Mouse (Mus musculus) hematopoietic stem cell, adult 5-6 weeks (primary cell): ENCODE measurements around the gene Cubn. TPM values are rescaled to one million over a fixed set of nuclear protein-coding genes. Genes with fewer than 3 reads are reported as not detected.

Experiments used
- ATAC-seq, 2 experiments: fragments of 125-278 bp in 1 of 2; replicated peaks in 1 of 2; 2 replicates each; pipeline ENCODE4 v1.8.0; 2016 to 2017; ENCODE audit warnings: inconsistent platforms in 2 of 2, mild to moderate bottlenecking in 2 of 2, moderate number of reproducible peaks in 2 of 2, low read depth in 1 of 2, moderate TSS enrichment in 1 of 2; ENCODE audit not compliant: low FRiP score in 2 of 2, poor library complexity in 2 of 2, severe bottlenecking in 2 of 2, insufficient read depth in 1 of 2, low TSS enrichment in 1 of 2
- total RNA-seq: library from RNA; stranded (forward); fragments of 172-1452, 232-1000 nt; gene quantifications from 2 replicates; pipeline ENCODE4 v1.2.3, GENCODE M21; 2017

Cubn gene
- total RNA-seq, 1 experiment from 2014 or later = not detected

DNA sequence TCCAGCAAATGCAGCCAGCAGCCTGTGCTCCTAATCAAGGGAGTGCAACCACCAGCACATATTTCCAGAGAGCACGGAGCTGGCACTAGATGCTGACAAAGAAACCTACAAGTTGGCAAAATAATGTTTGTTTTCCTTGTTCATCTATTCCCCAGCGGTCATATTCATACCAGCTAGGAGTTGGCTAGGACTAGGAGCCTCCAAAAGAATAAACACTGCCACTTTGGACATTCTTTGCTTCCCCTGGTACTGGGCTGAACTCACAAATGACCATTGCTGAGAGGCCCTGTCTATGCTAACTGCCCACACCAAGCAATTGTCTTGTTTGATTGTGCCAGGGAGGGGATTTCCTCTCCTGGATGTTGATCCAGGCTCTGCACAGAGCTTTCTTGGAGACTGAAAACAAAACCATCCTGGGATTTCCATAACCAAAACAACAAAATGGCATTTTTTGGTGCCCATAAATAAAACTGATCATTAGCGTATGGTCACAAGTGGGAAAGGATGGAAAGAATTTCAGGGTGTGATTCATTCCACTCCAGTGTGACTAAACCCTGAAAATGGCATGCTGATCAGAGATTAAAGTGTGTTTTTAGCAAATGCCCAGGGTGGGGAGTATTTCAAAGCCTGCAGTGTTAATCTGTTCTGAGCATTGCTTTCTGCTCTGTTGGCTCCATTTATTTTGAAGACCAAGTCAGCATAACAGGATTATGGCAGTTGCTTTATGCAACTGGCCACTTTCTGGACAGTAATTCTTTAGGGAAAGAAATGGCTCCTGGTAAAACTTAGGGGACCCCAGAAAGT is 105.9 kb downstream of the Cubn start:
- ATAC-seq = no peak

DNA sequence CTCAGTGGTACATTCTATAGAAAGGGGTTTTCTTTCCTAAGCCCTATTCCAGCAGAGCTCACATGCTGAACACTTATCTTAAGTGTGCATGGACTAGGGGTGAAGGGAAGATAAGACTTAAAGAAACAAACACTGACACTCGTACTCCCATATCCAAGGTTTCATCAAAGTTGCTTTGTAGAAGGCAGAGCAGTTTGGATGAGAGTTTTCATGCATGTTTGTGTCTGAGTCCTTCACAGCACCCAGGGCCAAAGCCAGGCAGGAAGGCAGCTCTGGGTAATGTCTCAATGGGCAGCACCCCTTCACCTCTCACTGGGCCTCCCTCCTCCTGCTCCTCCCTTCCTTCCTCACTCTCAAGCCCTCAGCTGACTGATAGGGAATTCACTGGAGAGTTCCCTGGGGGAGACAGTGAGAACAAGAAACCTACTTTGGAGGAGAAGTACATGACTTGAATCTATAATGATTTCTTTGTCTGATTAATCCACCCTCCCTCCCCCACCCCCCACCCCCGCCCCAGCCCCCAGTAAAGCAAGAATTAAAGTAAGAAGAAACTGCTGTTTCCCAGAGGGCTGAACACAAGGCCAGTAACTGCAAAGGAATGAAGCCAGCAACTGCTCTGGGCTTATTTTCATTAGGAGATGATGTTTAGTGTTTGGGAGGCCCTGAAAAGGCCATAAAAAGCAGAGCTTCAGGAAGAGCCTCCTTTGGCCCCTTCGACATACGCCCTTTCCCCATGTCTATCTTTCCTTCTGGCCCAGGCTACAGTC is 106.7 kb downstream of the Cubn start:
- ATAC-seq = peak; percentile 54 to 87

DNA sequence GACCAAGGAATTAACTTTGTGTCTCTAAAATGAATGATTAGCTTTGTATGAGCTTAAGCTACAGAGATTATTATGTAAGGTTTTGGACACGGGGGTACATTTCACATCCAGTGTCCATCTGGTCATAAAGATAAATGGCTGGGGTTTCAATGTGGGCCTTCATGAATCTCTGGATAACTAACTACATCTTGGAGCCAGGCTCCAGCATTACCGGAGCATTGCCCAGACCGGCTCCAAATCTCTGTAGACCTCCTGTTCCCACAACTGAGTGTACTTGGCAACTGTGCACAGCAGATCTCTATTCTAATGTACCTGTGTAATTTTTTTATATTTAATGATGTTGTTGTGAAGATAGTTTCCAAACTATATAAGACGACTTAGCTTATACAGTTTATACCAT is 115.4 kb downstream of the Cubn start:
- ATAC-seq = no peak

DNA sequence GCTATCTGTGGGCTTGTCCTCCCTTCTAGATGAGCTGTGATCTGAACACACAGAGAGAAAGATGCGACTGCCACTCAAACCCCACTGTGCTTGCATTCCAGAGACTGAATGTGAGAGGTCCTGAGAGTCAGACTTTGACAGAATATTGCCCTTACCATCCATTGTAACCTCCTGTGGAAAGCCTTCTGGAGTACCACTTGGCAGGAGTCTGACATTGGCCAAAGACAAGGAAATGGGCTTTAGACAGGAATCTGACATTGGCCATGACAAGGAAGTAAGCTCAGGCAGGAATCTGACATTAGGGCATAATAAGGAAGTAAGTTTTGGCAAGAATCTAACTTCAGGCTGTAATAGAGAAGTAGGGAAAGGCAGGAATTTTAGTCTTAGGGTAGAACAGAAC is 118.3 kb downstream of the Cubn start:
- no peak for ATAC-seq

DNA sequence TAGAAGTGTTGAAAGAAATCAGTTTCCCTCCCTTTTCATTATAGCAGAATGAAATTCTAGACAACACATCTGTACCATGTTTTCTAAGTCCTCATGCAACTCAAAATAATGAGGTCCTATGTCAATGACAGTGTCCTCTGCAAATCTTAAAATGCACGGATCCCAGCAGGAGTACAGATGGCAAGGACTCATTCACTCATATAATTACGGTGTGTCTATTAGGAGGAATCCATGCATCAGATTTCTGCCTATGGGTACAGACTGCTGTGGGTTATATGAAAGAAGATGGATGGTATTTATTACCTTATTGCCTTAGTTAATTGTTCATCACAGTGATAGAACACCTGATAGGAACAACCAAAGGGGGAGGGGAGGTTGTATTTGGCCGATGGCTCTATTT is 118.8 kb downstream of the Cubn start:
- no peak for ATAC-seq

DNA sequence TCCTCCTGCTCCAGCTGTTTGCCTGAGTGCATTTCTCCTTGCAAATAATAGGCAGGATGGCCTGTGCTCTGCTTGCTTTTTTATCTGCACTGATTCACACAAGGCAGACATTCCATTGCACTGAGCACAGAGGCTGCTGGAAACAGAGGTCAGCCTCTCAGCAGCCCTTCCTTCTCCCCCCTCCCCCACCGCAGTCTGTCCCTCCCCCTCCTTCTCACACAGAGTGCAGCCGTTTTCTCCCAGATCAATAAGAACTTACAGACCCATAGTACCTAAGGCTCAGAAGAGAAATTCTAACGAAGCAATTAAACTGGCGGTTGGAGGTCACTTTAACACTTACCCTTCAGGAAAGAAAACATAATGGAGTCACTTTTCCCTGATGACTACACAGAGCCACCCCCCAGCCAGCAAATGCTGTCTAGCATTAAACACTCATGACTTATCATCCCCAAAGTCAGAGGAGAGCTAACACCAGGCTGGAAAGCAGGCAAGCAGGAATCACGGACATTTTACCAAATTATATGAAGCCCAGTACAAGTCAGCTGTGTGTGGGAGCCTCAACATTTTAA is 119.3 kb downstream of the Cubn start:
- no peak for ATAC-seq

DNA sequence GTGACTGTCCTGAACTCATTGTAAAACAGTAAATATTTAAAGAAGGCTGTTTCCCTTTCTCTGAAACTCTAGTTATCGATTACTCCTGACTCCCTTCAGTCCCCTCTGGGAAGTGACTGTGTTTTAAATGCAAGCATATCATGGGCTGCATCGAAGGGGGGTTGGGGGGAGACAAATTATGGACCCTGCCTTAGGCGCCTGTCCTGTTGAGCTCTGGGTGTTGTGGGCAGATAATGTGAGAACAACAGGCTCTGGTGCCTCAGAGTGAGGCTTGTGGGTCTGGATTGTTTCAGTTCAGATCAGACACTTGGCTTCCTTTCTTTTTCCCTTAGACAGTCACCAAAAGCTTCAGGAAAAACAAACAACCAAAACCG is 119.8 kb downstream of the Cubn start:
- no peak for ATAC-seq

DNA sequence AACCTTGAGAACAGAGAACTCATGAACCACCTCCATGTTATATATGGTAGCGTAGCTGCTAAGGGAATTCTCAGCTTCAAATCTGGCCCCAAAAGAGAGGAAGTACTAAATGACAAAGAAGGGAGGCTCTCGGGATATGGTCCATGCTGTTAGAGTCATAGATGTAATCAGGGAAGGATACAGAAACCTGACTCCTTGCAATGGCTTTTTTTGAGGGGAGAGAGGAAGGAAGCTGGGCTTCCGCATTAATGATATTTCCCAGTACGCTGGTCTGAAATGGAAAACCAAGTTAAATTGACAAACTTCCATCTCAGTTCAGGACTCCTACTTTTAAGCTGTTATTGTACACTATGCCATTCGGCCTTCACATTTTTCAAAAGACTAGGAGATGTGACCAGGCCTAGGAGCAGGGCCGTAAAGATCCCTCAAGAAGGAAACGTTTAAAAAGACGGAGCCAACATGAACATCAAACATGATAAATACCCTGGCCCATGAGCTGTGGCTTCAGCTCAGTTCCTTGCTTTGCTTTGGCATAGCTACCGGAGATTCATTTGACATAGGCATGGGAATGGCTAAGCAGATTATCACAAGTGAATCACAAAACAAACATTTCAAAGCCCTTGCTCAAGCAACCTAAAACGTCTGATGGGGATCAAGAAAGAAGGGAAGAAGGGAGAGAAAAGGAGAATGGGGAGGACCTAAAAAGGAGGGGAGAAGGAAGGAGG is 120.4 kb downstream of the Cubn start:
- ATAC-seq = no peak

DNA sequence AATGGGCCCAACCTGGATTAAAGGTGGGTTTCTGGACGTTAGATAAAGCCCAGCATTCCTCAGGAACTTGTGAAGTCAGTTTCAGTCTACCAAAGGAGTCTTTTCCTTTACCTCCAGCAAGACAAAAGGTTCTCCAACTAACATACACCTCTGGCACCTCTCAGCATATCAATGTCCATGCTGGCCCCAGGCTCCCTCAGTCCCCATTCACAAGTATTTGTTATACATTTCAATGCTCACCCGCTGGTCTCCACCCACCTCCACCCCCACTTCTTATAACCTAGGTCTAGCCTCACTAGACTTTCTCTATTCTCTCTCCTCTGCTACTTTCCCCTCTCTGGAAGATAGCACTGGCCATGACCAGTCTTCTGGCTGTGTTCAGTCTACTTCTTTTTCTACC is 121.1 kb downstream of the Cubn start:
- ATAC-seq = no peak

DNA sequence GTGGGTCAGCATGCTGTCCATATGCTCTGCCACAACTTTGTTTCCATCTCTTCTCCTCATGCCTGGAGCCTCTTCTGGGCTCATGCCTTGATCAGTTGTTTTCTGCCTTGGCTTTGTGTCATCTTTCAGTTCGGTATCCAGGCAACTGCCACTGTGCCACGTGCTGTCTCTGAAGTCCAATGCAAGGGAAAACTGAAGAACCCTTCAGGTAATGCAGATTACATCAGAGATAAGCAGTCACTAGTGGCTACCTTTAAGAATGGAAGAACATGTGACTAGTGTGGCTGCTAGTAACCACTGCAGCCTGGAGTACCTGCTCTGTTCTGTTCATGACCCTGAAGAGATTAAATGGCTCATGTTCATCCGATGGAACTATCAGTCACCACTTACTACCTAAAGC is 123.1 kb downstream of the Cubn start:
- ATAC-seq = no peak

DNA sequence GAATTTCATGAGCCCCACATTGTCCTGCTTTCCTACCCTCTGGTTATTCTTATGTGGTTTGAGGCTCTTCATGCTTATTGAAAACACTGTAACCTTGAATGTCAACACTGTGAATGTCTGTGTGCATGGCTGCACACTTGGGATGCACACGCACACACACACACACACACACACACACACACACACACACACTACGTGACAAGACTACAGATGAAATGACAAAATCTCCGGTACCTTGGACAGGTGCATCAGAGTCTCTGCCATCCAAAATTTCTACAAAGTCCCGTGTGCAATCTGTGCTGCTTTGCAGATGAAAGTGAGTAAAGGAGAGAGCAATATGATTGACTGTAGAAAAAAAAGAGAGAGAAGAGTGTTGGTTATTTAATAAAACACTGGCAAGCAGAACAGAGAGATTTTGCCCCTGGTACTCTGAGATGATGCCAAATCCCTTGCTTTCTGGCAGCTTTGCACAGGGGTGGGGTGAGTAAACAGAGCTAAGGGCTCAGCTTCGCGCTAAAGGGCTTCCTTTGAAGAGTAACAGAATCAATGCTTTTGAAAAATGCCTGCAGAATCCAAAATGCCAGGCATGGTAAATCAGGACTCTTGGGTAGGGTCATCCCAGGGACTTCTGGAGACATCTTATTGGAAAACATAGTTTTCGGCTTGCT is 133.6 kb downstream of the Cubn start:
- ATAC-seq = no peak

DNA sequence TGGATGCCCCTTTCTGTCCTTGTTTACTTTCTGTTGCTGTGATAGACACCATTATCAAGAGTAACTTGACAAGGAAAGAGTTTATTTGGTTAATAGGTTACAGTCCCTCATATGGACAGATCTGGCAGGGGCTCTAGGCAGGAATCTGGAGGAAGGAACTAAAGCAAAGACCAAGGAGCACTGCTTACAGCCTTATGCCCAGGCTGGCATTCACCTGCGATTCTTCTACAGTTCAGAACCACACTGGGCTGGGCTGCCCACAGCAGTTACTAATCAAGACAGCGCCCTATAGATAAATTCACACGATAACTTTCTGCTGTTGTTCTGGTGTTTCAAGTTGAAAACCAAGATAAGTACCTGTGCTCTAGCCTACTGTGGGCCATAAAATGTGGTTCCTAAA is 138.8 kb downstream of the Cubn start:
- ATAC-seq = no peak

DNA sequence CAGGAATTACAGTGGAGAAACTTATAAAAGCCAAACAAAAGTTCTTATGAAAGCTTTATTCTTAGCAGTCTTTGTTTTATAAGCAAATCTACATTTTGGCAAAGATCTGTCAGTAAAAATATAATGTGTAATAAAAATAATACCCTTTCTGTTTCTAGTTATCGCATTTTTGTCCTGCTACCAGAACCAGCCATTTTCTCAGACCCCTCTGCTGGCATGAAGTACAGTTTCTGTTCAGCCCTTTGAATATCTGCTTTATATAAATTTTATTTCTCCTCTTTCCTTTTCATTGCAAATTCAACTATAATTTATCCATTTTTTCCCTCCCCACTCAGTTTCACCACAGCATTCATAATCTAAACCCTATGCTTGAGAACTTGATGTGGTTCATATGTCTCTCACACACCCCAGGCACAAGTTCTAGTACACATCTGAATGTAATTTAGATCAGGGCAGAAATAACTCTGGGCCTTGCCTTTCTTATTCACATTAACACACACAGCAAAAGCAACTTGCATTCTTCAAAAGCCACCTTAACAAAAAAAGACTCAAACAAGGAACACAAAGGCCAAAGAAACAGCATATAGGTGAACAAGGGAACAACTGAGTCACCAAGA is 139.4 kb downstream of the Cubn start:
- ATAC-seq = no peak

DNA sequence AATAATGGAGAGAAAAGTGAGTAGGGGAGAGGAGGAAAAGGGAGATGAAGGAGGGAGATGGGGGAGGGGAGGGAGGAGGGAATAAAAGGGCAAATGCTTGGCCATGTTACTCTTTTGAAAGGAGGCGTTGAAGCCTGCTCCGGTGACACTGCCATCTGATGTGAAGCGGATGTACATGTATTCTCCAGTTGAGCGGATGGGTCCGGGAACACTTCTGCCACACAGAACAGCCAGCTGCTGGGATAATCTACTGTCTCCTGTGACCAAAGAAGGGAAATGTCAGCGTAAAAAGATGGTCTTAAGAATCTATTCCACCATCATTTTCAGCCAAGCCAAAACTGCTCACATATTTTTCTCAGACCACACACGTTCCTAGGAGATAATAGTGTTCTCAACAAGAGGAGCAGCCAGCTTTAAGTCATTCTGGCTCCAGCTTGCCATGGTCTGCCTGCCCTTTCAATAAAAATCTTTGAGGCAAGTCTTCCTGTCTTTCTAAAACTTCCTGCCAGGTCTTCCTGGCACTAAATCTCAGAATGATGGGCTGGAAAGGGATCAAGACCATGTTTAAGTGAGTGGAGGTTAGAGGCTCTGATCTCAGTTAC is 149.2 kb downstream of the Cubn start:
- no peak for ATAC-seq

DNA sequence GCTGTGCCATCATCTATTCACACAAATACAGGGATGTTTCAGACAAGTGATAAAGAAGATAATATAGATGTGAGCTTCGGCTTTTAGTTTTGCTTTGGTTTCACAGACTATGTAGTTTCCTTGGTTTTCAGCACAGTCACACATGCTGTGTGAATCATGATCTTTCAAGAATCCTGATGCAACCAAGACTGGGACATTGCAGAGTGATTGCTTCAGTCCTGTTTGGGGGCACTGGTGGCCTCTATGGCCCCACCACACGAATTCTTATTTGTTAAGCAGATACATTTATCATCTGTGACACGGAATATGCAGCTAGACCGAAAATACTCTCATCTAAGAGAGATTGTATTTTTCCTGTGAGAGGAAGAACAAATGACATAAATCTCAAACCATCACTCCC is 156.2 kb downstream of the Cubn start:
- ATAC-seq = no peak

DNA sequence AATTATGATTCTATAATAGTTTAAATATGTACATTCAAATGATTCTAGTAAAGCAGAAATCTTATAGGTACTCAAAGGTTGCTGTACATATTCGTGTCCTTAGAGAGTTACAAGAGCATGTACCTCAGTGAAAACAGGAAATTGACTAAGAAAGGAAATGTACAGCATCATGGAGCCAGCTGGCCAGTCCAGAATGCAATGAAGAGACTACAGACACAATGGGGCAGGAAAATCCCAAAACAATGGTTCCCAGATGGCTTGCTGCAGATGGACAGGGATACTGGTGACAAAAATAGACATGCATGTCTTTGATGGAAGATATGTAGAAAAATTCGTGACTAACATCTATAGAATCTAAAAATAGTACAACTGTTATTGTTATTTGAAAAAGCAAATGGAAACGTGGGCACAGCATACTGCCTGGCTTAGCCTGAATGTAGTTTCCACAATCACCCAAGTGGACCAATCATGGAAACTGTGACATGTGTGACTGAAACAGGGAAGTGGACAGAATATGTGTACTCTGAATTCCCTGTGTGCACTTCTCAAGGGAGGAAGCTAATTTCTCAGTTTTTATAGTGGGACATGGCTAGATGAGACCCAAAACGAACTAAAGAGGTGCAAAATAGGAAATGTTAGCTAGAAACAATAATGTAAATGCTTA is 161.7 kb downstream of the Cubn start:
- 0 out of 4 replicates have a peak, but pooled peaks of 1 of the 2 experiments have one; percentile 56 for ATAC-seq
